Mouse (Mus musculus) lung, embryonic 14.5 days (tissue): Measurements from ENCODE around the gene Wdhd1. TPM values are rescaled to one million over a fixed set of nuclear protein-coding genes. Genes with fewer than 3 reads are reported as not detected.

Experiments used
- ATAC-seq: fragments of 200-750 bp; cut with Nextera tagmentation; 2 replicates; pipeline ENCODE4 v1.8.0; 2017; ENCODE audit warnings: mild to moderate bottlenecking, moderate TSS enrichment, moderate library complexity; ENCODE audit not compliant: insufficient read depth
- DNase-seq: peaks from one replicate; pipeline ENCODE4 v3.0.0-alpha.2; 2015
- H3K27ac ChIP-seq: fragments of 300-500 bp; sonication (generic); 2 replicates; pipeline ENCODE4 v1.5.1; 2014; ENCODE audit warnings: low read depth, mild to moderate bottlenecking, moderate library complexity
- H3K27me3 ChIP-seq: fragments of 300-500 bp; sonication (generic); 2 replicates; pipeline ENCODE4 v1.6.1; 2014; ENCODE audit warnings: low read length, control low read depth; ENCODE audit not compliant: insufficient read depth
- H3K36me3 ChIP-seq: fragments of 300-500 bp; sonication (generic); 2 replicates; pipeline ENCODE4 v1.6.1; 2014; ENCODE audit warnings: control low read depth; ENCODE audit not compliant: insufficient read depth
- H3K4me1 ChIP-seq: fragments of 300-500 bp; sonication (generic); 2 replicates; pipeline ENCODE4 v1.6.1; 2014; ENCODE audit warnings: antibody characterized with exemption, control low read depth; ENCODE audit not compliant: insufficient read depth
- H3K4me2 ChIP-seq: fragments of 300-500 bp; sonication (generic); 2 replicates; pipeline ENCODE4 v1.6.1; 2014; ENCODE audit warnings: mild to moderate bottlenecking
- H3K4me3 ChIP-seq: fragments of 300-500 bp; sonication (generic); 2 replicates; pipeline ENCODE4 v1.5.1; 2014; ENCODE audit warnings: low read depth, low read length
- H3K9ac ChIP-seq: fragments of 300-500 bp; sonication (generic); 2 replicates; pipeline ENCODE4 v1.6.1; 2014
- H3K9me3 ChIP-seq: fragments of 300-500 bp; sonication (generic); 2 replicates; pipeline ENCODE4 v1.6.1; 2016; ENCODE audit warnings: low read depth, low read length, control low read depth
- CTCF ChIP-seq: IDR thresholded peaks from 2 replicates; pipeline ENCODE4 v1.5.1; 2016; ENCODE audit warnings: antibody characterized with exemption, low read depth
- WGBS: fragments of 180-500 bp; shearing (Covaris S2); extraction: QIAGEN DNeasy Blood & Tissue Kit; methylation state at CpG from one replicate; pipeline ENCODE4 v1.1.7; 2014; 5-methylcytosine and 5-hydroxymethylcytosine counted together
- polyA plus RNA-seq: library from polyadenylated mRNA; unstranded; fragments of >200 nt; fragmentation: Nextera tagmentation; extraction: Ambion mirVana; gene quantifications from 2 replicates; pipeline ENCODE4 v1.2.1, GENCODE M21; 2014

Wdhd1 gene
- polyA plus RNA-seq, 1 experiment from 2014 or later: 46.8 TPM

GRCm38 (mm10) chr14:47297785-47298407 is 21.2 kb upstream of the Wdhd1 start, which contains the start of gene Mapk1ip1l:
Mapk1ip1l (plus strand) TSS chr14:47298266.
- Histone ChIP-seq H3K27ac (peak within 1 kb of the TSS; percentile 98), H3K4me2 (peak within 1 kb of the TSS; percentile 76)
- peak; percentile 91 for TF ChIP-seq CTCF

GRCm38 (mm10) chr14:47296232-47296631 is 19.6 kb upstream of the Wdhd1 start:
- Histone ChIP-seq H3K27me3 (no peaks in the 10 kb centered on the region), H3K27ac (no peak overlapping the region), H3K9me3 (no peaks in the 10 kb centered on the region), H3K4me2 (no peak overlapping the region), H3K4me3 (no peak overlapping the region), H3K9ac (no peak overlapping the region), H3K36me3 (0 out of 2 replicates have a peak, but pooled peaks cover 4% of the 10 kb centered on the region), H3K4me1 (peaks cover 3% of the 10 kb centered on the region; the same call in 1 of the 2 replicates)
- DNase-seq: no peak
- no peak for TF ChIP-seq CTCF
- 41% methylated on average over 2 of the region's 2 CpGs for WGBS
- ATAC-seq: no peak

More at GRCm38 (mm10) chr14:47297785-47298407, 21.2 kb upstream of the Wdhd1 start, which contains the start of gene Mapk1ip1l:
- no peaks in the 10 kb centered on the region for H3K9me3 ChIP-seq
- peak within 1 kb of the TSS; percentile 99 for H3K9ac ChIP-seq
- H3K4me1 ChIP-seq: peaks cover 3% of the 10 kb centered on the region; the same call in 1 of the 2 replicates
- peak; percentile 94 for DNase-seq
- peak within 1 kb of the TSS; percentile 96 for H3K4me3 ChIP-seq
- no peaks in the 10 kb centered on the region for H3K27me3 ChIP-seq
- peak; percentile 92 for ATAC-seq
- WGBS: under 1% methylated on average over 34 of the region's 34 CpGs
- peaks cover 3% of the 10 kb centered on the region; the same call in 1 of the 2 replicates for H3K36me3 ChIP-seq

GRCm38 (mm10) chr14:47294136-47294535 is 17.5 kb upstream of the Wdhd1 start:
- no peaks in the 10 kb centered on the region for H3K27me3 ChIP-seq
- H3K4me1 ChIP-seq: no peaks in the 10 kb centered on the region; the same call in 1 of the 2 replicates
- 61% methylated on average over 4 of the region's 4 CpGs for WGBS
- H3K9ac ChIP-seq: no peak overlapping the region
- H3K4me2 ChIP-seq: no peak overlapping the region
- no peak overlapping the region for H3K4me3 ChIP-seq
- no peak for DNase-seq
- no peaks in the 10 kb centered on the region for H3K9me3 ChIP-seq
- no peak for TF ChIP-seq CTCF
- no peak overlapping the region for H3K27ac ChIP-seq
- peaks cover 19% of the 10 kb centered on the region for H3K36me3 ChIP-seq
- ATAC-seq: no peak

DNA sequence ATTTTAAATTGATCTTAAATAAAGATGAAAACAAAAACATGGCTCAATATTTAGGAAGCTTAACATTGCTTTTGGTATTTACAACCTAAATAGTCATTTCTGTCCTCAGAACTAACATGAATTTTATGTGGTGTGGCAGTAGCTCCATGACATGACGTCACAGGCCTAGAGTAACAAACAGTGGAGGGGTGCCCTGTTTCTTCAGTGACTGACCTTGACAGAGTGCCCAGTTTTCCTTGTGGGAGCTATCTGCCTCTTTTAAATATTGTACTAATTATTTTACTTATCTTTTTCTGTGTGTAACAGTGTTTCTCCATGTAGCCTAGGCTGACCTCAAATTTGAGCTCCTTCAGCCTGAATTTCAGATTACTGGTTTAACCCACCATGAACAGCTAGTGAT is 15.1 kb upstream of the Wdhd1 start:
- ATAC-seq (no peak), DNase-seq (no peak)
- H3K27ac ChIP-seq: no peak overlapping the region
- no peak for TF ChIP-seq CTCF
- H3K36me3 ChIP-seq: peaks cover 19% of the 10 kb centered on the region
- H3K4me1 ChIP-seq: no peaks in the 10 kb centered on the region
- no peak overlapping the region for H3K4me3 ChIP-seq
- no peaks in the 10 kb centered on the region for H3K9me3 ChIP-seq
- H3K4me2 ChIP-seq: no peak overlapping the region
- 87% methylated on average over 1 of the region's 1 CpGs for WGBS
- no peaks in the 10 kb centered on the region for H3K27me3 ChIP-seq
- no peak overlapping the region for H3K9ac ChIP-seq

DNA sequence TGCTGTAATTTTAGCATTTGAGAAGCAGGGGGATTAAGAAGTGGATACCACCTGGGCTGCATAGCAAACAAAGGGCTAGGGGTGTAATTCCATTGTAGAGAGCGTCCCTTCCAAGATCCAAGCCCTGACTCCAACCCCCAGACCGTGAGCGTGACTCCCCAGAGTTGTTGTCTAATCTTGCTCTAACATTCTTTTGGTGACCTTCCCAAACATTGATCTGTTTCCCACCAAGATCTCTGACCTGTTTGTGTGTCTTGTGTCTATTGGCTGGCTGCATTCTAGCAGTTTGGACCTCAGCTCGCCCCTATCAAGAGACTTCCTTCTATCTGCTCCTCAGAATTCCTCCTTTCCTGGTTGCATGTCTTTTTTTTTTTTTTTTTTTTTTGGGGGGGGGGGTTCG is 10.4 kb upstream of the Wdhd1 start:
- H3K27ac ChIP-seq: no peak overlapping the region
- ATAC-seq: no peak
- H3K4me1 ChIP-seq: no peaks in the 10 kb centered on the region
- no peaks in the 10 kb centered on the region for H3K27me3 ChIP-seq
- H3K9ac ChIP-seq: no peak overlapping the region
- no peak overlapping the region for H3K4me3 ChIP-seq
- DNase-seq: no peak
- 80% methylated on average over 5 of the region's 5 CpGs for WGBS
- H3K36me3 ChIP-seq: peaks cover 15% of the 10 kb centered on the region
- TF ChIP-seq CTCF: no peak
- no peak overlapping the region for H3K4me2 ChIP-seq
- H3K9me3 ChIP-seq: no peaks in the 10 kb centered on the region

DNA sequence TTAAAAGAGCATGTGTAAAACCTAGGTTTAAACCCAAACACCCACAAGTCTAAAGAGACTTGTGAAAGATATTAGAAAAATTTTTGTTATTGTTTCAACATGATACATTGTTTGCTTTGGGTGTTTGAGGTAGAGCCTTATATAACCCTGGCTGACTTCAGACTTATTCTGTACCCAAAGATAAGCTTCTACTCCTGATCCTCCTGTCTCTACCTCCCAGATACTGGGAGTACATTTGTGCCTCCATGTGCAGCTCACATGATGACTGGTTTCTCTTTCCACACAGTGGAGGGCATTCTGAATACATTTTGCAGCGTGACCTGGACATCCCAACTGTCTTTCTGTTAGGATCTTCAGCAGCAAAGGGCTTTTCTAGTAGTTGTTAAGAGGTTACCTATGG is 9.6 kb upstream of the Wdhd1 start:
- Histone ChIP-seq H3K4me3 (no peak overlapping the region), H3K27ac (no peak overlapping the region), H3K27me3 (no peaks in the 10 kb centered on the region), H3K36me3 (peaks cover 15% of the 10 kb centered on the region), H3K9me3 (no peaks in the 10 kb centered on the region), H3K4me1 (no peaks in the 10 kb centered on the region), H3K4me2 (no peak overlapping the region), H3K9ac (no peak overlapping the region)
- WGBS: 78% methylated on average over 1 of the region's 1 CpGs
- ATAC-seq: no peak
- DNase-seq: no peak
- no peak for TF ChIP-seq CTCF

DNA sequence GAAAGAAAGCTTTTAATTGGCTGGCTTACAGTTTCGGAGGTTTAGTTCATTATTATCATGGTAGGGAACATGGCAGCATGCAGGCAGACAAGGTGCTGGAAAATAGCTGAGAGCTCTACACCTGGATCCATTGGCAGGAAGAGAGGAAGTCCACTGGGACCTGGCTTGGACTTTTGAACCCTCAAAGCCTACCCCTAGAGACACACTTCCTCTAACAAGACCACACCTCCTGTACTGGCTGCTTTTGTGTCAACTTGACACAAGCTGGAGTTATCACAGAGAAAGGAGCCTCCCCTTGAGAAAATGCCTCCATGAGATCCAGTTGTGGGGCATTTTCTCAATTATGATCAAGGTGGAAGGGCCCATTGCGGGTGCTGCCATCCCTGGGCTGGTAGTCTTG is 8.6 kb upstream of the Wdhd1 start:
- H3K4me1 ChIP-seq: no peaks in the 10 kb centered on the region
- peaks cover 12% of the 10 kb centered on the region for H3K36me3 ChIP-seq
- H3K9ac ChIP-seq: no peak overlapping the region
- TF ChIP-seq CTCF: no peak
- H3K4me3 ChIP-seq: no peak overlapping the region
- 98% methylated on average over 2 of the region's 2 CpGs for WGBS
- ATAC-seq (no peak), DNase-seq (no peak)
- no peaks in the 10 kb centered on the region for H3K27me3 ChIP-seq
- H3K9me3 ChIP-seq: no peaks in the 10 kb centered on the region
- H3K27ac ChIP-seq: no peak overlapping the region
- no peak overlapping the region for H3K4me2 ChIP-seq
